Mouse (Mus musculus) testis, adult 2 months (tissue): Measurements from ENCODE around the gene Preb.

Experiments used
- CTCF ChIP-seq: fragments of 200-500 bp; IDR thresholded peaks from 2 replicates; pipeline ENCODE4 v1.5.1; 2012; ENCODE audit warnings: low read depth, mild to moderate bottlenecking, inconsistent platforms, low read length, moderate library complexity; ENCODE audit not compliant: control insufficient read depth, insufficient read depth, insufficient replicate concordance
- POLR2A ChIP-seq: fragments of 200-500 bp; IDR thresholded peaks from 2 replicates; pipeline ENCODE4 v1.6.1; 2012; ENCODE audit warnings: low read depth, mild to moderate bottlenecking, inconsistent platforms, low read length, moderate library complexity; ENCODE audit not compliant: control insufficient read depth

GRCm38 (mm10) chr5:30944344-30944743, 15.8 kb downstream of the Preb start:
- no peak for TF ChIP-seq CTCF
- no peak for TF ChIP-seq POLR2A
